Mouse (Mus musculus) adrenal gland, adult 18-20 months (tissue): ENCODE measurements around the gene Igfbp2. TPM values are rescaled to one million over a fixed set of nuclear protein-coding genes. Genes with fewer than 3 reads are reported as not detected.
A peak's percentile ranks its signal among the peaks of the same experiment; 100 is the strongest.

Source experiments
- DNase-seq, 2 experiments: peaks; one replicate each; pipeline ENCODE4 v3.0.0; 2021 to 2022; ENCODE audit warnings: low spot score in 2 of 2
- total RNA-seq, 2 experiments: library from RNA; stranded (reverse); gene quantifications; 1 replicate in 1 of 2; 2 replicates in 1 of 2; pipeline ENCODE4 v1.2.3; 2021

The Igfbp2 gene
- total RNA-seq, 2 experiments from 2014 or later = 1.2 to 4.1 TPM

- no peak for DNase-seq
Observed at GRCm38 (mm10) chr1:72813639-72814403, 10.5 kb upstream of the Igfbp2 start.

DNA sequence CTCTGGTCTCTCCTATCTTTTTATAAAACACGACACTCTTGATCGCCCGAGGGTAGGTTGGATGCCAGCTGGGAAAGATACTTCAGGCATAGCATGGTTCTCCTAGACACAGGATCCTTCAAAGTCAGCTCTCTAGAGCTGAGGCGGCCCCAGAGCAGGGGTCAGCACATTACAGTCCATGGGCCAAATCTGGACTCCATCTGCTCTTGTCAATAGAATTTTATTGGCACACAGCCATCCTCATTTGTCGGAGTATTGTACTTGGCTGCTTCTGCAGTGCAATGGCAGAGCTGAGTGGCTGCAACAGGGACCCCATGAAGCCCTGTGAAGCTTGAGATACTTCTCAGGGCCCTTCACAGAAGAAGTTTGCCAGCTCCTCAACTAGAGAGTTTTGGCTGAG lies 9.1 kb upstream of the Igfbp2 start:
- DNase-seq = no peak

DNA sequence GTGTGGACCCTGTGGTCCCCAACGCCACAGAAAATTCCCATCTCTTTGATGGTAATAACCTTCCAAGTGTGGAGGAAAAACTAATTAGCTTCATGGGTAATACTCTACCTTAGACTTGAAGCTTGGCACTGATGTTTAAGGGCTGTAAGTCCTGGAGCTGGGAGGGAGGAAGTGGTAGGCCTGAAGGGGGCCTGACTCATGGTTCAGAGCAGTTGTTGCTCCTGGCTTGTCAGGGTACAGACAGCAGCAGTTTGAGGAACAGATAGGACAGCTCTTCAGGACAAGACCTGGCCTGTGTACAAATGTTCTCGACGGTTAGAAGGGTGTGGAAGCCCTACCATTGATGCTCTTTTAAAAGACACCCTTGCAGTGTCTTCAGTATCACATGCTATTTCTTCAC lies 8.7 kb upstream of the Igfbp2 start:
- no peak for DNase-seq

DNA sequence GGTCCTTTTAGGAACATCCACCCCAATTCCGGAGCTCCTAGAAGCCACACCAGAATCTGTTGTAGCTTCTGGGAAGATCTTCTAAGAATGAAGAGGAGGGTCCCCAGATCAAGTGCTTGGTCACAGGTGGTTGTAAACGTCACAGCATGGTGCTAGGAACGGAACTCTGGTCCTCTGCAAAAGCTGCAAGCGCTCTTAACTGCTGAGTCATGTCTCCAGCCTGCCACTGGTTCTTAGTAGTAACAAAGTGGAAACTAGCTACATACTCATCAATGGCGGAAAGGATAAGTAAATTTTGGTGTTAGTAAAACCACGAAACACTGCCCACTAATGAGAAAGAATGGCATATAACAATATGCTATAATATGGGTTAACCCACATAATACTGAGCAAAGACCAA lies 4.3 kb upstream of the Igfbp2 start:
- DNase-seq = no peak

DNA sequence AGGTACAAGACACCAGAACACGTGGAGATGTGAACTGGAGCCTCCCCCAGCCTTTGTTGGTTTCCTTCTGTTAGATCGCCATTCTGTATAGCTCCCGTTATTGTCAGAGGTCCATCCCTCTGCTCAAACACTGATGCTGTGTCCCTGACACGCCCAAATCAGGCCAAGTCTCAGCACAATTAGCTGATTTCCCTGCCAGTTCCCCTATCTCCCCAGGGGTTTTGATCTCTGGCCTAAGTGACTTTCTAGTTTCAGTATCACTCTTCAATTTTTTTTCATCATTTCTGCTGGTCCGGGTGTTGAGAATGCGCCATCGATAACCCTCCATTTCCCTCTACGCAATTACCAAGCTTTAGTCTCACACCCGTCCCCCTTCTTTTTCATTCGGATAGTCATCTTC lies 1.4 kb upstream of the Igfbp2 start:
- no peak for DNase-seq

GRCm38 (mm10) chr1:72824707-72825101 lies 401 bp downstream of the Igfbp2 start:
- DNase-seq = peak in 1 of 2 experiments; percentile 17

DNA sequence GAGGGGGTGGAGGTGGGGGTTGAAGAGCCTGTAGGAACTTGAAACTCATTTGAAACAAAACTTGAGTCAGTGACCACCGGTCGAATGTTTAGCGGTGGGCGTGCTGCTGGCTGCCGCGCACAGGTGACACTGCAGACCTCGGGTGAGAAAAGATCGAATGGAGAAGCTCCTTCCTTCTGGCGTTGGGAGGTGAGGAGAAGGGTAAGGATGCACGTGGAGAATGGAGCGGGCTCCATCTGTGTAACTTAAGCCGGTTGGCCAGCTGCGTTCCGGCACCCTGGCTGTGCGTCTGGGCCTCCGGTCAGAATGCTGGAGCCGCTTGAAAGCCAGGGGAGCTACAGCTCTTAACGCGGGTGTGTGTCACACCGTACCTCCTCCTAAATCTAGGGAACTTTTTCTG lies 983 bp downstream of the Igfbp2 start:
- DNase-seq = no peak

GRCm38 (mm10) chr1:72825921-72826320 lies 1.6 kb downstream of the Igfbp2 start:
- no peak for DNase-seq

- no peak for DNase-seq
Observed at GRCm38 (mm10) chr1:72826446-72826845, 2.1 kb downstream of the Igfbp2 start.

- DNase-seq = no peak
Observed at GRCm38 (mm10) chr1:72826931-72827330, 2.6 kb downstream of the Igfbp2 start.

- DNase-seq = no peak
Observed at GRCm38 (mm10) chr1:72827411-72828315, 3.4 kb downstream of the Igfbp2 start.

GRCm38 (mm10) chr1:72828843-72829242 lies 4.5 kb downstream of the Igfbp2 start:
- DNase-seq = no peak

GRCm38 (mm10) chr1:72830485-72830884 lies 6.2 kb downstream of the Igfbp2 start:
- DNase-seq = no peak

DNA sequence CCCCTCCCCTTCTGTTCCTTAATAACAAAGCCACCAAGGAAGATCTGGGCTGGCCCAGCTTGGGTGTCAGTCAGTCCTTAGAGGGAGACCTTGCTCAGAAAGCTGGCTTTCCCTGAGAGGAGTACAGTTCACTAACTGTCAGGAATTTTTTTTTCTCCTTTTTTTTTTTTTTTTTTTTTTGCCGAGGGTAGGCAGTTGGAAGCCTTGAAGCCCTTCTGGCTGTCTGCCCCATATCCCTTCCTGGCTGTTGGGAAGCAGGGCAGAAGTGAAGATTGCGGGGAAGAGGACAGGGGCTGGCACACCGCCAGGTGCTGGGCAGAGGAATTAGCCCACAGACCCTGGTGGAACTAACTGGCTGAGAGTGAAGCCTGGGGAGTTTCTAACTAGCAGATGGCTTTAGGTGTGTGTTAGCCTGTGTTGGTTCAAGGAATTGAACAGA lies 8.4 kb downstream of the Igfbp2 start:
- no peak for DNase-seq

DNA sequence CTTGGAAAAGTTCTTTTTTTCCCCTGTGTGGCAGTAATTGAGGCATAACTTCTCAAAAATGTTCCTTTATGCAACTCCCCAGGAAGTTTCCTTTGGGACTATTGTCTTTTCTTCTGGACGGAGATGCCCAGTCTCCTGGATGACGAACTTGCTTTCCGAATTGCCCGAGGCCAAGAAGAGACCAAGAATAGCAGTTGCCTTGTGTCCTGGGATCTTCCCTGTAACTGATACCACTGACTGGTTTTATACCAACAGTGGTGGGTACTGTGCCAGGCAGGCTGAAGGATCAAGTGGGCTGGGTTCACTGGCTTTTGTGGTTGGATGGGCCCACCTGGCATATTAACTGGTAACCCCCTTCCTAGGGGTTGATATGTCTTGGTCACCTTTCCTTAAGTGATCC lies 9.3 kb downstream of the Igfbp2 start:
- DNase-seq = no peak

GRCm38 (mm10) chr1:72839356-72839755 lies 15.1 kb downstream of the Igfbp2 start:
- peak in 1 of 2 experiments; percentile 27 for DNase-seq

DNA sequence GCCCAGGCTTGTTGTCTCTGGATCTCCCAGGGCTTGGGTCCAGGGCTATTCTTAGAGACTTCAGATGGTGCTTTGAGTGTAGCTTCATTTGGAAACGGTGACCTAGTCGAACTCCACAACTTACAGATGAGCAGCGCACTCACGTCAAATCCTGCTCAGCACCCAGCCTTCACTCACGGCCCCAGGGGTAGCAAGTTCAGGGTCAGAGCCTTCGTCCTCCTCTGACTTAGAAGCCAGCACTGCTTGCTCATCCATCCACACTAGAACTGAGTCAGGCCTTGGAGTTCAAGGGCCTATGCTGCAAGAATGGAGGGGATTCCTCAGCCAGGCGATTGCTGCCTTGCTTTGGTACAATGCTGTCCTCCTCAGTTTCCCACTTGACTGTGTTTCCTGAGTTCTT lies 15.5 kb downstream of the Igfbp2 start:
- peak in 1 of 2 experiments; percentile 16 for DNase-seq

GRCm38 (mm10) chr1:72842666-72843459 lies 18.6 kb downstream of the Igfbp2 start:
- DNase-seq = no peak

DNA sequence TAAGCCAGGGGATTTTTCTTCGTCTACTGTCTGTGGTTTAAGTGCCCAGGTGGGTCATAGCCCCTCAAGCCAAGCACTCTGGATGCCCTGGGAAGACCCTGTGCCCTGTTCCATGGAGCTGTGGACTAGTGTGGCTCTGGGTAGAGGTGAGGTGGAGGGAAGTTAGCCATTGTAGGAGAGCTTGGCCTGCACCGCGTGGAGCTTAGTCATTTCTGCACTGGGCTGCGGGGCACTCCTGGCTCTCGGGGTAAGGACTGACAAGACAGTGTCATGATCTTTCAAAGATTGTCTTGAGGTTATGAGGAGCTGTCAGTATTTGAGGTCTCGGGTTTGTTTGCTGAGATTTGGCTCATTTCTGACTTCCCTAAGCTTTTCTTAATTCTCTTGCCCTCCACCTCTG lies 20.4 kb downstream of the Igfbp2 start:
- DNase-seq = no peak

GRCm38 (mm10) chr1:72847849-72848380 lies 23.6 kb downstream of the Igfbp2 start:
- no peak for DNase-seq

DNA sequence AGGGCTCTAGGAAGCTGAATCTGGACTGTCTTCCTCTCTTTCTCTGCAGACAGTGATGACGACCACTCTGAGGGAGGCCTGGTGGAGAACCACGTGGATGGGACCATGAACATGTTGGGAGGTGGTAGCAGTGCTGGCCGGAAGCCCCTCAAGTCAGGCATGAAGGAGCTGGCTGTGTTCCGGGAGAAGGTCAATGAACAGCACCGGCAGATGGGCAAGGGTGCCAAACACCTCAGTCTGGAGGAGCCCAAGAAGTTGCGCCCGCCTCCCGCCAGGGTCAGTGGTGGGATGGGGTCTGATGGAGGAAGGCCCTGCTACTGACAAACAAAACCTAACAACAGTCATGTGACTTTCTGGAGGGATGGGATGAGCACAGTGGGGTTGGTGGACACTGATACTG lies 24.7 kb downstream of the Igfbp2 start:
- DNase-seq = no peak
